Mouse (Mus musculus) liver, postnatal 0 days (tissue): ENCODE results near the gene Ndufa6.

Experiments used
- CTCF ChIP-seq: sonication (generic); IDR thresholded peaks from 2 replicates; pipeline ENCODE4 v1.5.1; 2016; ENCODE audit warnings: antibody characterized with exemption, low read depth
- EP300 ChIP-seq: IDR thresholded peaks from 2 replicates; pipeline ENCODE4 v1.6.1; 2016; ENCODE audit warnings: antibody characterized with exemption, low read depth, mild to moderate bottlenecking

DNA sequence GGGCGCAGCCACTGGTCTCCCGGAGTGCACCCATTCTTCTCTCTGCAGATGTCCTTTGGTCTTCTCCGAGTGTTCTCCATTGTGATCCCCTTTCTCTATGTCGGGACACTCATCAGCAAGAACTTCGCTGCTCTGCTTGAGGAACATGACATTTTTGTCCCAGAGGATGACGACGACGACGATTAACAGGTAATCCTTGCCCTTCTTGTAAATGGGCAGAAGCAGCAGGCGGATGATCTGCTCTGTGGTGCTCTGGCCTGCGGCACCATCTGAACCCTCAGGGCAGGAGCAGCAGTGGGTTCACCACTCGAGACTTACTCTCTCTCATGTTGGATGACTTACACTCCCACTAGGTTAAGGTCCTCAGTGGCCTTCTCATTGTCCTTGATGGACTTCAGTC is 6.3 kb downstream of the Ndufa6 start:
- TF ChIP-seq CTCF (no peak), EP300 (no peak)
